Mouse (Mus musculus) heart, adult 8-10 months (tissue): ENCODE measurements around the gene Pyroxd2. TPM values are rescaled to one million over a fixed set of nuclear protein-coding genes. Genes with fewer than 3 reads are reported as not detected.
"Not testable (repeated sequence)": the region's sequence is repeated elsewhere in the genome, so short reads cannot be mapped to it uniquely, and the experiment has no call there.

Source experiments
- DNase-seq: peaks from one replicate; pipeline ENCODE4 v3.0.0; 2022; ENCODE audit warnings: low spot score
- total RNA-seq, 4 experiments: library from RNA; stranded (reverse); gene quantifications; 2 replicates each; pipeline ENCODE4 v1.2.4; 2022

Gene Pyroxd2
- total RNA-seq = 1 to 10 TPM; 3.8 to 5.8 (median 4.5) TPM

- DNase-seq = peak; percentile 83
Measured at GRCm38 (mm10) chr19:42752363-42752931, at the start of gene Pyroxd2. Pyroxd2 (minus strand) TSS chr19:42752775.

- no peak for DNase-seq
Measured at GRCm38 (mm10) chr19:42797866-42798265, 45.3 kb upstream of the Pyroxd2 start.

GRCm38 (mm10) chr19:42795801-42796200, 43.2 kb upstream of the Pyroxd2 start:
- DNase-seq = no peak

GRCm38 (mm10) chr19:42794914-42795613, 42.5 kb upstream of the Pyroxd2 start:
- DNase-seq = peak; percentile 83

GRCm38 (mm10) chr19:42788311-42788710, 35.7 kb upstream of the Pyroxd2 start:
- no peak for DNase-seq

- DNase-seq = no peak
Measured at GRCm38 (mm10) chr19:42785562-42786220, 33.1 kb upstream of the Pyroxd2 start.

GRCm38 (mm10) chr19:42785129-42785528, 32.6 kb upstream of the Pyroxd2 start:
- DNase-seq = no peak

GRCm38 (mm10) chr19:42780156-42780538, 27.6 kb upstream of the Pyroxd2 start:
- not testable (repeated sequence) for DNase-seq

GRCm38 (mm10) chr19:42779531-42780155, 27.1 kb upstream of the Pyroxd2 start, which contains the start of gene Hps1:
Hps1 (minus strand) TSS chr19:42779978.
- DNase-seq = peak; percentile 86

- DNase-seq = no peak
Measured at GRCm38 (mm10) chr19:42777801-42778200, 25.2 kb upstream of the Pyroxd2 start.

GRCm38 (mm10) chr19:42776813-42777212, 24.2 kb upstream of the Pyroxd2 start:
- no peak for DNase-seq

- no peak for DNase-seq
Measured at GRCm38 (mm10) chr19:42770141-42770872, 17.7 kb upstream of the Pyroxd2 start.

GRCm38 (mm10) chr19:42769648-42770047, 17.1 kb upstream of the Pyroxd2 start:
- DNase-seq = no peak

GRCm38 (mm10) chr19:42767361-42767760, 14.8 kb upstream of the Pyroxd2 start:
- no peak for DNase-seq

GRCm38 (mm10) chr19:42764398-42764797, 11.8 kb upstream of the Pyroxd2 start:
- no peak for DNase-seq

GRCm38 (mm10) chr19:42756671-42757070, 4.1 kb upstream of the Pyroxd2 start:
- DNase-seq = no peak

- no peak for DNase-seq
Measured at GRCm38 (mm10) chr19:42755148-42755870, 2.7 kb upstream of the Pyroxd2 start.

GRCm38 (mm10) chr19:42753141-42753917, 754 bp upstream of the Pyroxd2 start:
- peak; percentile 88 for DNase-seq

- DNase-seq = no peak
Measured at GRCm38 (mm10) chr19:42750196-42750595, 2.4 kb downstream of the Pyroxd2 start.

- no peak for DNase-seq
Measured at GRCm38 (mm10) chr19:42746702-42747101, 5.9 kb downstream of the Pyroxd2 start.
